Mouse (Mus musculus) testis, postnatal 10 days (tissue): Measurements from ENCODE around the gene Slc44a3.

Source experiments
- DNase-seq: peaks from one replicate; pipeline ENCODE4 v3.0.0; 2021; ENCODE audit warnings: low spot score

The Slc44a3 gene

GRCm38 (mm10) chr3:121500225-121500624, 32.0 kb downstream of the Slc44a3 start:
- peak; percentile 89 for DNase-seq

- DNase-seq: no peak
These were observed 38.2 kb downstream of the Slc44a3 start for GRCm38 (mm10) chr3:121493997-121494421.

GRCm38 (mm10) chr3:121492026-121492425, 40.2 kb downstream of the Slc44a3 start:
- no peak for DNase-seq

- no peak for DNase-seq
These were observed 41.3 kb downstream of the Slc44a3 start for GRCm38 (mm10) chr3:121490941-121491340.

GRCm38 (mm10) chr3:121489462-121490118, 42.6 kb downstream of the Slc44a3 start:
- DNase-seq: no peak

- DNase-seq: no peak
These were observed 47.0 kb downstream of the Slc44a3 start for GRCm38 (mm10) chr3:121485201-121485600.

GRCm38 (mm10) chr3:121483266-121484161, 48.7 kb downstream of the Slc44a3 start:
- DNase-seq: no peak

GRCm38 (mm10) chr3:121481564-121481963, 50.6 kb downstream of the Slc44a3 start:
- no peak for DNase-seq

- DNase-seq: no peak
These were observed 51.2 kb downstream of the Slc44a3 start for GRCm38 (mm10) chr3:121480961-121481436.

- DNase-seq: no peak
These were observed 51.9 kb downstream of the Slc44a3 start for GRCm38 (mm10) chr3:121480030-121480960.

- no peak for DNase-seq
These were observed 57.5 kb downstream of the Slc44a3 start for GRCm38 (mm10) chr3:121474738-121475137.

GRCm38 (mm10) chr3:121471703-121472102, 60.5 kb downstream of the Slc44a3 start:
- DNase-seq: no peak

GRCm38 (mm10) chr3:121469185-121469975, 62.8 kb downstream of the Slc44a3 start:
- peak; percentile 64 for DNase-seq

- DNase-seq: no peak
These were observed 64.1 kb downstream of the Slc44a3 start for GRCm38 (mm10) chr3:121468136-121468535.

GRCm38 (mm10) chr3:121467094-121467552, 65.1 kb downstream of the Slc44a3 start:
- DNase-seq: no peak

- no peak for DNase-seq
These were observed 66.4 kb downstream of the Slc44a3 start for GRCm38 (mm10) chr3:121465795-121466194.

- no peak for DNase-seq
These were observed 67.4 kb downstream of the Slc44a3 start for GRCm38 (mm10) chr3:121464733-121465305.

GRCm38 (mm10) chr3:121462782-121463181, 69.4 kb downstream of the Slc44a3 start:
- DNase-seq: no peak

GRCm38 (mm10) chr3:121461477-121461876, 70.7 kb downstream of the Slc44a3 start:
- no peak for DNase-seq

- DNase-seq: no peak
These were observed 71.6 kb downstream of the Slc44a3 start for GRCm38 (mm10) chr3:121460473-121461193.
